Comparison of ENCODE assay signal across 15 mouse cellular contexts in the genomic region with DNA sequence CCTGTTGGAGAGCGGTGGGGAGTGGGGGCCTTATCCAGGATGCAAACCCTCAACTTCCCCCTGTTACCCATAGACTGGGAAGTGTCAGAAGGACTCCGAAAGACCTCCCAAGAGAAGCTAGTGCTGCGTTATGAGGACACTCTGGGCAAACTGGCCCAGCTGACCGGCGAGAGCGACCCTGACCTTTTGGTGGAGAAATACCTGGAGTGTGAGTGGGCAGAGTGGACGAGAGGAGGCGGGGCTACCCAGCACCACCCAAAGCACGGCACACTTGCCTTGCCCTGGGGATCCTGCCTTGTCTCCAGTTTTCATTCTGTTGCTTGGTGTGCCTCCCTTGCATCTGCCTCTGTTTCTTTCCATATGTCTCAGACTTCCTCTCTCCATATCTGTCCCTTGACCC. TPM values are rescaled to one million over a fixed set of nuclear protein-coding genes. Genes with fewer than 3 reads are reported as not detected.
"Had no signal": no experiment of that assay in that cellular context is flagged by ENCODE, and none has a peak within 500 bp of the region (broad histone marks: within the 10 kb centered on the region; RNA-seq: fewer than 3 reads in every experiment).

No protein-coding gene starts in this region.

- DNase-seq: kidney, postnatal 14 days; kidney, postnatal 4 days; liver, embryonic 13.5 days; lung, adult 2 months; lung, postnatal 14 days; lung, postnatal 4 days; midbrain, embryonic 14.5 days; thymus, adult 18-20 months; thymus, postnatal 36 days had no signal

RNA-seq across cellular contexts. Expression of a gene that starts 45.5 kb away (rescaled TPM):
- total RNA-seq: layer of hippocampus, adult 18-20 months; layer of hippocampus, postnatal 14 days; left cerebral cortex, postnatal 25 days; liver, adult 2 months; megakaryocyte-erythroid progenitor cell, adult 5-6 weeks; midbrain, postnatal 0 days had no signal
